Mouse (Mus musculus): ENCODE measurements around the gene Ceacam16.

- TF ChIP-seq CTCF (IDR thresholded peaks at IDR 0.05; ENCODE audit: extremely low read depth, insufficient read depth, low read length) (no peak), POLR2A (IDR thresholded peaks at IDR 0.05; ENCODE audit: extremely low read depth, insufficient read depth, low read length) (no peak)
Measured at GRCm38 (mm10) chr7:19866490-19866889, 5.4 kb upstream of the Ceacam16 start.
